8 mouse cellular contexts compared by ENCODE assay signal in the genomic region with DNA sequence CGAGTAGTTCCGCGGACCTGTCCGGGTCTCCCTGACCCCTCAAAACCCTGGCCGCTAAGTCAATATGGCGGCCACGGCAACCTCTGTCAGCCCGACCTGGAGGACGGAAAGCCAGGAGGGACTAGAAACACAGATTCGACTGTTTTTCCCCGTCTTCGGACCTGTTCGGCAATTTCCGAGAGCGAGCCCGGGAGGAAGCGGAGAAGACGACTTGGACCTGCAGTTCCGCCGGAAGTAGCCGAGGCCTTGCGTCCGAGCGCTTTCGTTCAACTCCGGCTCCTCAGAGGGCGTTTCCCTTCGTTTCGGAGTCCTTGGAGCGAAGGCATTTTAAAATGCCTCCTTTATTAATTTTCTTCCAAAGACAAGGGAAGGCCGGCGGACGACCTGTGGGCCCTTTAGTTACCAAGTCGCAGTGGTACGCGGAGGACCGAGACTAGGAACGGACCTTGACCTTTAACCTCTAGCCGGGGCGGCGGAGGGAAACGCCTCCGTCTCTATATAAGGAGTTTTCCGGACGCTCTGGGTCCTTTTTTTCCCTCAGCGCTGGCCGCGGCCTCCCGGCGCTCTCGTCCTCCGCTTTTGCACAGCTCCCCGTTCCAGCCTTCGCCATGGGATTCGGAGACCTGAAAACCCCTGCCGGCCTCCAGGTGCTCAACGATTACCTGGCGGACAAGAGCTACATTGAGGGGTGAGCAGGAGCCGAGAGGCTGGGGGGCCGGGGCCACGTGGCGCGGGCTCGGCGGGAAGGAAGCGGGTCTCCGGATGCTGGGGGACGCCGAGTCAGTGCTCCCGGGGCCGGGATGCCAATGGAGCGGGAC. TPM values are rescaled to one million over a fixed set of nuclear protein-coding genes. Genes with fewer than 3 reads are reported as not detected.
DNase-seq lines count a peak whose midpoint lies in the region; ATAC-seq lines count a peak whose summit lies in the region.

A gene (plus strand): TSS at position 222 of the 818 bp plus-strand sequence.
A gene (minus strand): TSS at position 230 of the 818 bp plus-strand sequence.

- H3K4me2 ChIP-seq in heart, embryonic 13.5 days: peak within 1 kb of the TSS; percentile 83
- peak within 1 kb of the TSS; percentile 87 for H3K4me2 ChIP-seq in liver, embryonic 12.5 days
- H3K4me2 ChIP-seq in stomach, embryonic 15.5 days: peak within 1 kb of the TSS; percentile 76

- peaks cover 8% of the 10 kb centered on the region; the same call in 1 of the 2 replicates for H3K4me1 ChIP-seq in brown adipose tissue, adult 24 weeks (ENCODE audit: control insufficient read depth, insufficient read depth, insufficient read length, low read length)
- peaks cover 30% of the 10 kb centered on the region for H3K4me1 ChIP-seq in heart, embryonic 13.5 days
- H3K4me1 ChIP-seq in liver, embryonic 12.5 days: peaks cover 33% of the 10 kb centered on the region
- peaks cover 19% of the 10 kb centered on the region; the same call in 1 of the 2 replicates for H3K4me1 ChIP-seq in stomach, embryonic 15.5 days

- H3K27me3 ChIP-seq in heart, embryonic 13.5 days (replicated peaks): no peaks in the 10 kb centered on the region
- no peaks in the 10 kb centered on the region for H3K27me3 ChIP-seq in liver, embryonic 12.5 days (replicated peaks)
- H3K27me3 ChIP-seq in stomach, embryonic 15.5 days (replicated peaks): no peaks in the 10 kb centered on the region

- under 1% methylated on average over 72 of the region's 72 CpGs for WGBS in heart, embryonic 13.5 days
- under 1% methylated on average over 72 of the region's 72 CpGs for WGBS in liver, embryonic 12.5 days (ENCODE audit: insufficient replicate concordance)
- WGBS in stomach, embryonic 15.5 days: under 1% methylated on average over 72 of the region's 72 CpGs

- DNase-seq in CD4-positive, CD25-positive, alpha-beta regulatory T cell, adult 2 months (ENCODE audit: low read depth, low spot score): peak; percentile 98
- peak; percentile 86 for DNase-seq in fat pad, adult 2 months (ENCODE audit: extremely low read depth, low read depth, low spot score)
- DNase-seq in kidney, postnatal 10 days: peak; percentile 98
- peak; percentile 96 to 97 for DNase-seq in natural killer cell, adult 2 months (ENCODE audit: low spot score in 2 of 2)

- peak within 1 kb of the TSS; percentile 97 for H3K27ac ChIP-seq in brown adipose tissue, adult 24 weeks (replicated peaks; ENCODE audit: low read depth, low read length)
- peak within 1 kb of the TSS; percentile 96 for H3K27ac ChIP-seq in heart, embryonic 13.5 days (replicated peaks)
- H3K27ac ChIP-seq in liver, embryonic 12.5 days: peak within 1 kb of the TSS; percentile 87
- peak within 1 kb of the TSS; percentile 94 for H3K27ac ChIP-seq in stomach, embryonic 15.5 days

- no peaks in the 10 kb centered on the region for H3K9me3 ChIP-seq in heart, embryonic 13.5 days
- no peaks in the 10 kb centered on the region for H3K9me3 ChIP-seq in liver, embryonic 12.5 days (replicated peaks)
- H3K9me3 ChIP-seq in stomach, embryonic 15.5 days: no peaks in the 10 kb centered on the region

- peak; percentile 71 for ATAC-seq in heart, embryonic 13.5 days (ENCODE audit: extremely low read depth, insufficient number of reproducible peaks, low FRiP score, low TSS enrichment)
- ATAC-seq in liver, embryonic 12.5 days: peak; percentile 84
- peak; percentile 88 for ATAC-seq in stomach, embryonic 15.5 days (ENCODE audit: insufficient read depth, low FRiP score, low read depth)

- H3K9ac ChIP-seq in heart, embryonic 13.5 days: peak within 1 kb of the TSS; percentile 92
- peak within 1 kb of the TSS; percentile 96 for H3K9ac ChIP-seq in liver, embryonic 12.5 days
- H3K9ac ChIP-seq in stomach, embryonic 15.5 days: peak within 1 kb of the TSS; percentile 99

- peaks cover 50% of the 10 kb centered on the region for H3K36me3 ChIP-seq in heart, embryonic 13.5 days
- peaks cover 43% of the 10 kb centered on the region for H3K36me3 ChIP-seq in liver, embryonic 12.5 days
- H3K36me3 ChIP-seq in stomach, embryonic 15.5 days: peaks cover 19% of the 10 kb centered on the region

- H3K4me3 ChIP-seq in brown adipose tissue, adult 24 weeks (ENCODE audit: insufficient read depth, low read depth, low read length): peak within 1 kb of the TSS; percentile 80
- peak within 1 kb of the TSS; percentile 73 for H3K4me3 ChIP-seq in heart, embryonic 13.5 days
- H3K4me3 ChIP-seq in liver, embryonic 12.5 days: peak within 1 kb of the TSS; percentile 95
- H3K4me3 ChIP-seq in stomach, embryonic 15.5 days (replicated peaks): peak within 1 kb of the TSS; percentile 94

RNA-seq across cellular contexts. Expression of the first gene that starts in this region (rescaled TPM):
- 440 and 463 TPM in 2 replicates for polyA plus RNA-seq in brown adipose tissue, adult 24 weeks (2012; ENCODE audit: insufficient read depth, insufficient read length, missing spikeins)
- 338 and 379 TPM in 2 replicates for polyA plus RNA-seq in heart, embryonic 13.5 days (2015; fragmentation: Nextera tagmentation; extraction: Ambion mirVana)
- 388 and 395 TPM in 2 replicates for polyA plus RNA-seq in liver, embryonic 12.5 days (2016; fragmentation: Nextera tagmentation; extraction: Ambion mirVana)
- polyA plus RNA-seq in stomach, embryonic 15.5 days (2015; fragmentation: Nextera tagmentation; extraction: Ambion mirVana): 572 and 599 TPM in 2 replicates

RNA-seq across cellular contexts. Expression of the second gene that starts in this region (rescaled TPM):
- polyA plus RNA-seq in brown adipose tissue, adult 24 weeks (2012; ENCODE audit: insufficient read depth, insufficient read length, missing spikeins): 837 and 962 TPM in 2 replicates
- 299 and 320 TPM in 2 replicates for polyA plus RNA-seq in heart, embryonic 13.5 days (2015; fragmentation: Nextera tagmentation; extraction: Ambion mirVana)
- polyA plus RNA-seq in liver, embryonic 12.5 days (2016; fragmentation: Nextera tagmentation; extraction: Ambion mirVana): 133 and 137 TPM in 2 replicates
- 125 and 138 TPM in 2 replicates for polyA plus RNA-seq in stomach, embryonic 15.5 days (2015; fragmentation: Nextera tagmentation; extraction: Ambion mirVana)

Comparison
In these comparisons a context has a peak if more than half of its experiments do, and no peak if none do; other contexts are left out.
1. Peak in every context shown above with its lines: DNase-seq, ATAC-seq, H3K4me3 ChIP-seq and H3K27ac ChIP-seq.